Mouse (Mus musculus) embryonic fibroblast, embryonic 13.5 days (primary cell): Measurements from ENCODE around the gene Dnah11.

Experiments used
- CTCF ChIP-seq: IDR thresholded peaks from 2 replicates; pipeline ENCODE4 v1.5.1; 2011; ENCODE audit warnings: mild to moderate bottlenecking, control low read depth, low read length, moderate library complexity, borderline replicate concordance; ENCODE audit not compliant: insufficient read depth
- POLR2A ChIP-seq: IDR thresholded peaks from 2 replicates; pipeline ENCODE4 v1.6.1; 2011; ENCODE audit warnings: low read depth, mild to moderate bottlenecking, control low read depth, low read length, moderate library complexity

GRCm38 (mm10) chr12:117842676-117843075 is 356.2 kb downstream of the Dnah11 start:
- TF ChIP-seq CTCF (no peak), POLR2A (no peak)
